Mouse (Mus musculus): ENCODE data around the gene Itfg1.

- TF ChIP-seq POLR2A (IDR thresholded peaks at IDR 0.05; ENCODE audit: extremely low read depth, insufficient read depth, low read length), result no peak
- TF ChIP-seq CTCF (IDR thresholded peaks at IDR 0.05; ENCODE audit: extremely low read depth, insufficient read depth, low read length), result no peak
These were observed 44.1 kb upstream of the Itfg1 start for GRCm38 (mm10) chr8:85884811-85885210.

Measured in cortical plate, adult 2 months (tissue).